Mouse (Mus musculus) adipose tissue, adult 10 weeks (tissue): ENCODE measurements around the gene B230217C12Rik. TPM values are rescaled to one million over a fixed set of nuclear protein-coding genes. Genes with fewer than 3 reads are reported as not detected.

Experiments used
- polyA plus RNA-seq: library from polyadenylated mRNA; stranded (reverse); fragments of 350-450 nt; fragmentation: Illumina TruSeq; extraction: RNeasy Lipid Tissue Mini Kit (QIAGEN cat#74804); gene quantifications from one replicate; pipeline ENCODE4 v1.2.3, GENCODE M21; 2014; ENCODE audit warnings: low read depth, low replicate concordance

The B230217C12Rik gene
- polyA plus RNA-seq: 2.3 TPM

GRCm38 (mm10) chr11:97840539-97840954, at the start of gene B230217C12Rik:
B230217C12Rik (plus strand) TSS chr11:97840780.

GRCm38 (mm10) chr11:97798782-97799145, 41.8 kb upstream of the B230217C12Rik start, which contains the start of gene Lasp1:
Lasp1 (plus strand) TSS chr11:97799000.

GRCm38 (mm10) chr11:97883918-97884600, 43.5 kb downstream of the B230217C12Rik start, which contains the start of gene Fbxo47:
Fbxo47 (minus strand) TSS chr11:97884154.

Other genes starting within 250 kb of the B230217C12Rik start
- gene Epop, start 211.1 kb upstream of the B230217C12Rik start, polyA plus RNA-seq: 0.50 TPM
- gene Mllt6, start 177.4 kb upstream of the B230217C12Rik start, polyA plus RNA-seq: 25.1 TPM
- gene Cisd3, start 155.0 kb upstream of the B230217C12Rik start, polyA plus RNA-seq: 43.3 TPM
- gene Pcgf2, start 140.3 kb upstream of the B230217C12Rik start, polyA plus RNA-seq: 29.3 TPM
- 187 TPM for gene Psmb3, start 137.4 kb upstream of the B230217C12Rik start, polyA plus RNA-seq
- gene Pip4k2b, start 96.1 kb upstream of the B230217C12Rik start, polyA plus RNA-seq: 19.7 TPM
- gene Cwc25, start 74.2 kb upstream of the B230217C12Rik start, polyA plus RNA-seq: 12.4 TPM
- gene 1700001P01Rik, start 64.9 kb upstream of the B230217C12Rik start, polyA plus RNA-seq: 1.6 TPM
- 980 TPM for gene Rpl23, start 58.3 kb upstream of the B230217C12Rik start, polyA plus RNA-seq
- 107 TPM for gene Lasp1, start 41.8 kb upstream of the B230217C12Rik start, polyA plus RNA-seq
- gene Fbxo47, start 43.4 kb downstream of the B230217C12Rik start, polyA plus RNA-seq: 0.99 TPM
- gene Plxdc1, start 145.7 kb downstream of the B230217C12Rik start, polyA plus RNA-seq: 9.1 TPM
- 2.7 TPM for gene Arl5c, start 155.4 kb downstream of the B230217C12Rik start, polyA plus RNA-seq
- 8.8 TPM for gene Cacnb1, start 182.3 kb downstream of the B230217C12Rik start, polyA plus RNA-seq
- gene Rpl19, start 185.9 kb downstream of the B230217C12Rik start, polyA plus RNA-seq: 1,932 TPM
- 4.1 TPM for gene Stac2, start 212.7 kb downstream of the B230217C12Rik start, polyA plus RNA-seq